Mouse (Mus musculus): Measurements from ENCODE around the gene Ccdc51. TPM values are rescaled to one million over a fixed set of nuclear protein-coding genes. Genes with fewer than 3 reads are reported as not detected.

Ccdc51 gene
- polyA plus RNA-seq, 2 experiments from 2014 or later, result 10.9 to 12.4 TPM

- ATAC-seq, result no peak
Measured at GRCm38 (mm10) chr9:109097291-109097690, 15.0 kb downstream of the Ccdc51 start.

- no peak for ATAC-seq
Measured at GRCm38 (mm10) chr9:109097831-109098230, 15.5 kb downstream of the Ccdc51 start.

- no peak for ATAC-seq
Measured at GRCm38 (mm10) chr9:109098366-109098765, 16.1 kb downstream of the Ccdc51 start.

- ATAC-seq, result no peak
Measured at GRCm38 (mm10) chr9:109098969-109099368, 16.7 kb downstream of the Ccdc51 start.

- no peak for ATAC-seq
Measured at GRCm38 (mm10) chr9:109100307-109100928, 18.1 kb downstream of the Ccdc51 start.

- no peak for ATAC-seq
Measured at GRCm38 (mm10) chr9:109101933-109102445, 19.7 kb downstream of the Ccdc51 start.

GRCm38 (mm10) chr9:109102541-109102940 is 20.2 kb downstream of the Ccdc51 start:
- no peak for ATAC-seq

GRCm38 (mm10) chr9:109103250-109103649 is 21.0 kb downstream of the Ccdc51 start:
- no peak for ATAC-seq

- ATAC-seq, result no peak
Measured at GRCm38 (mm10) chr9:109104083-109104482, 21.8 kb downstream of the Ccdc51 start.

GRCm38 (mm10) chr9:109105011-109105410 is 22.7 kb downstream of the Ccdc51 start:
- no peak for ATAC-seq

- no peak for ATAC-seq
Measured at GRCm38 (mm10) chr9:109105648-109106047, 23.4 kb downstream of the Ccdc51 start.

GRCm38 (mm10) chr9:109107341-109107740 is 25.0 kb downstream of the Ccdc51 start:
- ATAC-seq, result no peak

GRCm38 (mm10) chr9:109110240-109110639 is 27.9 kb downstream of the Ccdc51 start:
- no peak for ATAC-seq

- ATAC-seq, result no peak
Measured at GRCm38 (mm10) chr9:109111101-109111500, 28.8 kb downstream of the Ccdc51 start.

GRCm38 (mm10) chr9:109111591-109111990 is 29.3 kb downstream of the Ccdc51 start:
- ATAC-seq, result no peak

- ATAC-seq, result no peak
Measured at GRCm38 (mm10) chr9:109113331-109113730, 31.0 kb downstream of the Ccdc51 start.

GRCm38 (mm10) chr9:109114276-109114675 is 32.0 kb downstream of the Ccdc51 start:
- ATAC-seq, result no peak

- no peak for ATAC-seq
Measured at GRCm38 (mm10) chr9:109114871-109115270, 32.6 kb downstream of the Ccdc51 start.

- ATAC-seq, result no peak
Measured at GRCm38 (mm10) chr9:109116205-109116604, 33.9 kb downstream of the Ccdc51 start.

- no peak for ATAC-seq
Measured at GRCm38 (mm10) chr9:109118106-109118505, 35.8 kb downstream of the Ccdc51 start.

GRCm38 (mm10) chr9:109119571-109119970 is 37.3 kb downstream of the Ccdc51 start:
- ATAC-seq, result no peak

- no peak for ATAC-seq
Measured at GRCm38 (mm10) chr9:109120956-109121355, 38.7 kb downstream of the Ccdc51 start.

GRCm38 (mm10) chr9:109122553-109123085 is 40.3 kb downstream of the Ccdc51 start:
- ATAC-seq, result no peak

GRCm38 (mm10) chr9:109123266-109123665 is 41.0 kb downstream of the Ccdc51 start:
- ATAC-seq, result no peak

GRCm38 (mm10) chr9:109124164-109124563 is 41.9 kb downstream of the Ccdc51 start:
- no peak for ATAC-seq
